Mouse (Mus musculus) liver, adult 2 months (tissue): ENCODE data around the gene Hexa. TPM values are rescaled to one million over a fixed set of nuclear protein-coding genes. Genes with fewer than 3 reads are reported as not detected.

ENCODE experiments used
- DNase-seq: peaks from one replicate; pipeline ENCODE4 v3.0.0-alpha.2; 2011; ENCODE audit warnings: low read depth, low spot score; ENCODE audit errors: extremely low read depth
- H3K27ac ChIP-seq: fragments of 200-500 bp; replicated peaks from 2 replicates; pipeline ENCODE4 v1.5.1; 2012; ENCODE audit warnings: low read depth, mild to moderate bottlenecking, control low read depth, inconsistent platforms, low read length; ENCODE audit not compliant: insufficient read depth
- H3K27me3 ChIP-seq: fragments of 200-500 bp; 2 replicates; pipeline ENCODE4 v1.6.1; 2012; ENCODE audit warnings: mild to moderate bottlenecking, moderate library complexity, low read length, inconsistent platforms; ENCODE audit not compliant: control insufficient read depth, insufficient read depth
- H3K36me3 ChIP-seq: fragments of 200-500 bp; 2 replicates; pipeline ENCODE4 v1.6.1; 2012; ENCODE audit warnings: low read length, inconsistent platforms; ENCODE audit not compliant: control insufficient read depth, insufficient read depth
- H3K4me1 ChIP-seq: fragments of 200-500 bp; 2 replicates; pipeline ENCODE4 v1.6.1; 2011; ENCODE audit warnings: low read length; ENCODE audit not compliant: control insufficient read depth, insufficient read depth
- H3K4me3 ChIP-seq: fragments of 200-500 bp; 2 replicates; pipeline ENCODE4 v1.5.1; 2011; ENCODE audit warnings: low read depth, mild to moderate bottlenecking, control low read depth, low read length, moderate library complexity; ENCODE audit not compliant: insufficient read depth
- H3K79me2 ChIP-seq: fragments of 200-500 bp; 2 replicates; pipeline ENCODE4 v1.6.1; 2012; ENCODE audit warnings: inconsistent platforms, mild to moderate bottlenecking, low read length, moderate library complexity; ENCODE audit not compliant: control insufficient read depth, insufficient read depth
- H3K9ac ChIP-seq: fragments of 200-500 bp; 2 replicates; pipeline ENCODE4 v1.6.1; 2012; ENCODE audit warnings: low read depth, mild to moderate bottlenecking, control low read depth, inconsistent platforms, low read length
- CTCF ChIP-seq: fragments of 200-500 bp; IDR thresholded peaks from 2 replicates; pipeline ENCODE4 v1.5.1; 2011; ENCODE audit warnings: low read depth, low read length, control low read depth
- POLR2A ChIP-seq: fragments of 200-500 bp; IDR thresholded peaks from 2 replicates; pipeline ENCODE4 v1.6.1; 2011; ENCODE audit warnings: low read length, control low read depth; ENCODE audit not compliant: insufficient read depth; ENCODE audit errors: extremely low read depth
- WGBS: fragments of 180-500 bp; shearing (Covaris S2); methylation state at CpG from one replicate; pipeline ENCODE4 v1.1.7; 2018; 5-methylcytosine and 5-hydroxymethylcytosine counted together
- polyA plus RNA-seq: library from polyadenylated mRNA; depleted of rRNA; stranded (reverse); fragments of >200 nt; gene quantifications from 2 replicates; pipeline ENCODE4 v1.2.3, GENCODE M21; 2012
- total RNA-seq: library from RNA; depleted of rRNA; stranded (reverse); fragments of >200 nt; gene quantifications from 2 replicates; pipeline ENCODE4 v1.2.3, GENCODE M21; 2014

The Hexa gene
- total and polyA plus RNA-seq, 2 experiments = 39.6 to 46.2 TPM

- H3K79me2 ChIP-seq = no peaks in the 10 kb centered on the region
- DNase-seq = peak; percentile 66
- H3K27ac ChIP-seq = no peak overlapping the region
- H3K4me3 ChIP-seq = no peak overlapping the region
- no peak for TF ChIP-seq POLR2A
- TF ChIP-seq CTCF = no peak
- no peak overlapping the region for H3K9ac ChIP-seq
- WGBS = 60% methylated on average over 4 of the region's 4 CpGs
- peaks cover 13% of the 10 kb centered on the region for H3K36me3 ChIP-seq
- H3K4me1 ChIP-seq = peaks cover 9% of the 10 kb centered on the region; the same call in 1 of the 2 replicates
- no peaks in the 10 kb centered on the region for H3K27me3 ChIP-seq
Observed at GRCm38 (mm10) chr9:59553719-59554118, 14.4 kb downstream of the Hexa start.

- Histone ChIP-seq H3K79me2 (no peaks in the 10 kb centered on the region), H3K4me3 (no peak overlapping the region), H3K36me3 (no peaks in the 10 kb centered on the region; the same call in 1 of the 2 replicates), H3K9ac (no peak overlapping the region), H3K4me1 (no peaks in the 10 kb centered on the region), H3K27ac (no peak overlapping the region), H3K27me3 (peaks cover 8% of the 10 kb centered on the region; the same call in 1 of the 2 replicates)
- peak; percentile 96 for TF ChIP-seq CTCF
- no peak for TF ChIP-seq POLR2A
- peak; percentile 67 for DNase-seq
- WGBS = 26% methylated on average over 4 of the region's 4 CpGs
Observed at GRCm38 (mm10) chr9:59565600-59565999, 26.3 kb downstream of the Hexa start.

GRCm38 (mm10) chr9:59567111-59567510 is 27.8 kb downstream of the Hexa start:
- Histone ChIP-seq H3K27ac (no peak overlapping the region), H3K36me3 (no peaks in the 10 kb centered on the region; the same call in 1 of the 2 replicates), H3K79me2 (no peaks in the 10 kb centered on the region), H3K4me1 (no peaks in the 10 kb centered on the region), H3K4me3 (no peak overlapping the region), H3K27me3 (peaks cover 8% of the 10 kb centered on the region; the same call in 1 of the 2 replicates), H3K9ac (no peak overlapping the region)
- TF ChIP-seq CTCF (peak; percentile 87), POLR2A (no peak)
- WGBS = 23% methylated on average over 6 of the region's 6 CpGs
- peak; percentile 70 for DNase-seq

- WGBS = 67% methylated on average over 2 of the region's 2 CpGs
- no peak overlapping the region for H3K4me3 ChIP-seq
Observed at GRCm38 (mm10) chr9:59571852-59572251, 32.5 kb downstream of the Hexa start.

GRCm38 (mm10) chr9:59577401-59577800 is 38.1 kb downstream of the Hexa start:
- H3K4me3 ChIP-seq = no peak overlapping the region
- peaks cover 26% of the 10 kb centered on the region for H3K27me3 ChIP-seq
- no peaks in the 10 kb centered on the region; the same call in 1 of the 2 replicates for H3K4me1 ChIP-seq
- TF ChIP-seq CTCF (no peak), POLR2A (no peak)
- H3K9ac ChIP-seq = no peak overlapping the region
- H3K79me2 ChIP-seq = no peaks in the 10 kb centered on the region
- H3K27ac ChIP-seq = no peak overlapping the region
- WGBS = 15% methylated on average over 13 of the region's 13 CpGs
- no peak for DNase-seq
- no peaks in the 10 kb centered on the region for H3K36me3 ChIP-seq

More at GRCm38 (mm10) chr9:59571852-59572251, 32.5 kb downstream of the Hexa start:
- no peak overlapping the region for H3K27ac ChIP-seq
- H3K79me2 ChIP-seq = no peaks in the 10 kb centered on the region
- no peaks in the 10 kb centered on the region for H3K4me1 ChIP-seq
- TF ChIP-seq CTCF (no peak), POLR2A (no peak)
- no peak for DNase-seq
- H3K9ac ChIP-seq = no peak overlapping the region
- no peaks in the 10 kb centered on the region for H3K36me3 ChIP-seq
- peaks cover 10% of the 10 kb centered on the region; the same call in 1 of the 2 replicates for H3K27me3 ChIP-seq

GRCm38 (mm10) chr9:59577844-59578504 is 38.6 kb downstream of the Hexa start, which contains the start of gene Celf6:
Celf6 (plus strand) TSS chr9:59577917.
- no peak within 1 kb of the TSS for H3K9ac ChIP-seq
- DNase-seq = peak; percentile 21
- peaks cover 26% of the 10 kb centered on the region for H3K27me3 ChIP-seq
- 3% methylated on average over 58 of the region's 61 CpGs for WGBS
- H3K79me2 ChIP-seq = no peaks in the 10 kb centered on the region
- no peaks in the 10 kb centered on the region; the same call in 1 of the 2 replicates for H3K4me1 ChIP-seq
- H3K4me3 ChIP-seq = peak within 1 kb of the TSS; percentile 35; the same call in 1 of the 2 replicates
- no peak for TF ChIP-seq POLR2A
- TF ChIP-seq CTCF = no peak
- no peaks in the 10 kb centered on the region for H3K36me3 ChIP-seq
- H3K27ac ChIP-seq = no peak within 1 kb of the TSS
